Mouse (Mus musculus): ENCODE data around the gene Opcml.

DNA sequence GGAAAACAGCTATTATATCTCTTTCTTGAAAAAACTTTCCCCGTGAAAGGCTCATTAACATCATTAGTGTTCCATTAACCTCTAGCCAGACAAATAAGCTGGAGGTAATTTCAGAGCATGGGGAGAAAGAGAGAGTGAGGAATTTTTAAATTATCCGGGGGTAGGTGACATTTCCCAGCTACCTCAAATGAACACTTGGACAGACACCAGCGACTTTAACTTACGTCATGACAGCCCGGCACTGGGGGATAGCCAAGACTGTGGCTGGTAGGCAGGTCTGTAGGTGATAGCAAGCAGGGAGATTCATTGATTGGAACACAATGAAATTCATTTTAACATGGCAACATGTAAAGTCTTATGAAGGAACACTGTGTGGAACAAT lies 436.0 kb downstream of the Opcml start:
- TF ChIP-seq HCFC1 (IDR thresholded peaks at IDR 0.05; ENCODE audit: borderline replicate concordance, insufficient read depth, low read length) (no peak), CHD2 (IDR thresholded peaks at IDR 0.05; ENCODE audit: low read depth, low read length) (no peak), MAFK (IDR thresholded peaks at IDR 0.05; ENCODE audit: insufficient read depth, low read depth, low read length) (no peak), ZNF384 (IDR thresholded peaks at IDR 0.05; ENCODE audit: low read depth, low read length) (no peak), ZC3H11A (IDR thresholded peaks at IDR 0.05; ENCODE audit: borderline replicate concordance, low read depth, low read length) (no peak)
